Comparison of ENCODE assay signal across 16 mouse cellular contexts in the genomic region with DNA sequence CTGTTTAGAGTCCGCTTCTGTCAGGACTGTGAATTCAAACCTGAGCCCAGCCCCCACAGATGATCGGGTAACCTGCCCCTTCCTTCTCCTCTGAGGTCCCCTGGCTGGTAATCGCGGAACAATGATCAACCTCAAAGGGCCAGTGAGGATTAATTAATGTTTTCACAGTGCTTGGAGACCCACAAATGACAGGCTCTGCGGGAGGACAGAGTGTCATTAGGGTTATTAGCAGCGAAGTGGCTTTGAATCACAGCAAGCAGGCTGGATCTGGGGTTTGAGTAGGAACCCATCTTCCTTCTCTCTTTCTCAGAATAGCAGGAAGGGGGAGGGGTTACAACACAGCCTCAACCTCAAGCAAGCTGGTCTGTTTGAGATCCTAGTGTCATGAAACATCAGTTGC. TPM values are rescaled to one million over a fixed set of nuclear protein-coding genes. Genes with fewer than 3 reads are reported as not detected.
"Had no signal": no experiment of that assay in that cellular context is flagged by ENCODE, and none has a peak within 500 bp of the region (broad histone marks: within the 10 kb centered on the region; RNA-seq: fewer than 3 reads in every experiment).

No protein-coding gene starts in this region.

- H3K4me3 ChIP-seq: limb, embryonic 10.5 days; liver, embryonic 15.5 days; neural tube, embryonic 12.5 days had no signal

- H3K4me2 ChIP-seq: liver, embryonic 11.5 days; liver, embryonic 15.5 days; neural tube, embryonic 12.5 days had no signal

- ATAC-seq: intestine, embryonic 16.5 days; lung, postnatal 0 days had no signal

- H3K9ac ChIP-seq: liver, embryonic 15.5 days; neural tube, embryonic 12.5 days had no signal

- H3K9me3 ChIP-seq: limb, embryonic 10.5 days; liver, embryonic 15.5 days; neural tube, embryonic 12.5 days had no signal

- H3K36me3 ChIP-seq: limb, embryonic 10.5 days; liver, embryonic 15.5 days; neural tube, embryonic 12.5 days had no signal

- H3K27ac ChIP-seq: limb, embryonic 10.5 days; liver, embryonic 15.5 days; neural tube, embryonic 12.5 days had no signal

- DNase-seq: kidney, adult 2 months; kidney, postnatal 10 days; lung, adult 2 months; lung, postnatal 36 days; thymus, adult 18-20 months; thymus, postnatal 25 days had no signal

RNA-seq across cellular contexts. Expression of gene Pkp1, which starts 9.6 kb away (rescaled TPM):
- total RNA-seq: layer of hippocampus, adult 8-10 months; megakaryocyte progenitor cell, adult 5-6 weeks; monocyte, adult 5-6 weeks; neutrophil, adult 5-6 weeks had no signal
- polyA plus RNA-seq: liver, embryonic 15.5 days had no signal
